Mouse (Mus musculus) hindbrain, embryonic 14.5 days (tissue): ENCODE measurements around the gene Pard3b. TPM values are rescaled to one million over a fixed set of nuclear protein-coding genes. Genes with fewer than 3 reads are reported as not detected.

Experiments
- ATAC-seq: fragments of 200-750 bp; cut with Nextera tagmentation; 2 replicates; pipeline ENCODE4 v1.8.0; 2017; ENCODE audit warnings: moderate number of reproducible peaks, mild to moderate bottlenecking, moderate TSS enrichment, moderate library complexity; ENCODE audit not compliant: low FRiP score
- DNase-seq: peaks from one replicate; pipeline ENCODE4 v3.0.0-alpha.2; 2015; ENCODE audit warnings: low spot score
- H3K27ac ChIP-seq: fragments of 300-500 bp; sonication (generic); 2 replicates; pipeline ENCODE4 v1.5.1; 2014; ENCODE audit warnings: mild to moderate bottlenecking, moderate library complexity
- H3K27me3 ChIP-seq: fragments of 300-500 bp; sonication (generic); 2 replicates; pipeline ENCODE4 v1.6.1; 2014; ENCODE audit warnings: mild to moderate bottlenecking, low read length, mixed read lengths; ENCODE audit not compliant: control insufficient read depth, insufficient read depth
- H3K36me3 ChIP-seq: fragments of 300-500 bp; sonication (generic); replicated peaks from 2 replicates; pipeline ENCODE4 v1.6.1; 2014; ENCODE audit not compliant: control insufficient read depth, insufficient read depth
- H3K4me1 ChIP-seq: fragments of 300-500 bp; sonication (generic); replicated peaks from 2 replicates; pipeline ENCODE4 v1.6.1; 2014; ENCODE audit warnings: antibody characterized with exemption, low read length, mixed read lengths; ENCODE audit not compliant: control insufficient read depth, insufficient read depth
- H3K4me2 ChIP-seq: fragments of 300-500 bp; sonication (generic); replicated peaks from 2 replicates; pipeline ENCODE4 v1.6.1; 2014; ENCODE audit warnings: mild to moderate bottlenecking, moderate library complexity
- H3K4me3 ChIP-seq: fragments of 300-500 bp; sonication (generic); replicated peaks from 2 replicates; pipeline ENCODE4 v1.5.1; 2014; ENCODE audit warnings: mild to moderate bottlenecking, low read length
- H3K9ac ChIP-seq: fragments of 300-500 bp; sonication (generic); 2 replicates; pipeline ENCODE4 v1.6.1; 2014
- H3K9me3 ChIP-seq: fragments of 300-500 bp; sonication (generic); 2 replicates; pipeline ENCODE4 v1.6.1; 2016; ENCODE audit warnings: low read length; ENCODE audit not compliant: control insufficient read depth
- WGBS: fragments of 180-500 bp; shearing (Covaris S2); extraction: QIAGEN DNeasy Blood & Tissue Kit; methylation state at CpG from one replicate; pipeline ENCODE4 v1.1.7; 2014; 5-methylcytosine and 5-hydroxymethylcytosine counted together
- polyA plus RNA-seq: library from polyadenylated mRNA; unstranded; fragments of >200 nt; fragmentation: Nextera tagmentation; extraction: Ambion mirVana; gene quantifications from 2 replicates; pipeline ENCODE4 v1.2.1, GENCODE M21; 2014

Gene Pard3b
- polyA plus RNA-seq, 1 experiment from 2014 or later, result 12.3 TPM

DNA sequence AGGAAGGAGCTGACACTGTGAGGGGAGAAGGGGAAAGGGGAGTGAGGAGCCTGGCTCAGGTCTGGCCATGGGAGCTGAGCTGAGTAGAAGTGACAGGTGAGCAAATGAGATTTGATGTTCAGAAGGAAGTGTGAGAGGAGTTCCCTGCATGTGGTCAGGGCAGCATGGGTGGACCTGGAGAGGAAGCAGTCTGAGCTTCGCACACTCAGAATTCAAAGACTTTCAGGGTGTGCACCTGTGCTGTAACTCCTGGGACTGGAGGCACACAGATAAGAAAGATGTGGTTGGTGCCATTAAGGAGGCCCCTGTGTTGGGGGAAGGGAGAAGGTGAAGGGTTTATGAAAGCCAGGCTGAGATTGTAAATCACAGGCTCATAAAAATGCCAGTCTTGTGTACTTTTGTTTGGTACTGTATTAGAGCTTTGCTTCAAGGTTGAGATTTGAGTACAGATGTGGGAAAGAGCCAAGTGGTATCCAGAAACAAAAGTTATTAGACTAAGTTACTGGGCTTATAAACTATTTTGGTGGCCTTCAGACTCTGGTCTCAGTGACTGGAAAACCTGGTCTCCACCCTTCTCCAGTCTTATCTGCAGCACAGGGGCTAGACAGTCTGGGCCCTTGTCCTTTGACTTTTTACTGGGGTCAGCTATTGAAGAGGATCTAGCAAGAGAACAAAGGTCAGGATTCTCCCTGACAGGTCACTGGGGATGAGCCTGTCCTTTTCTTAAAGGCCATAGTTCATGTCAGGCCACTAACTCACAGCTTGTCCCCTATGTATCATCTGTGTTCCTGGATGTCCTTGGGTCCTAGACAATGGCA, 13.0 kb downstream of the Pard3b start:
- Histone ChIP-seq H3K27ac (no peak overlapping the region), H3K27me3 (no peaks in the 10 kb centered on the region), H3K9ac (no peak overlapping the region), H3K36me3 (no peaks in the 10 kb centered on the region), H3K4me2 (no peak overlapping the region), H3K4me1 (no peaks in the 10 kb centered on the region), H3K9me3 (no peaks in the 10 kb centered on the region), H3K4me3 (no peak overlapping the region)
- no peak for DNase-seq
- ATAC-seq, result no peak
- WGBS, result 84% methylated on average over 1 of the region's 1 CpGs

GRCm38 (mm10) chr1:61657760-61658159, 19.1 kb downstream of the Pard3b start:
- H3K9ac ChIP-seq, result no peak overlapping the region
- 98% methylated on average over 3 of the region's 3 CpGs for WGBS
- H3K27me3 ChIP-seq, result no peaks in the 10 kb centered on the region
- no peak overlapping the region for H3K4me2 ChIP-seq
- no peak overlapping the region for H3K4me3 ChIP-seq
- DNase-seq (no peak), ATAC-seq (no peak)
- H3K4me1 ChIP-seq, result no peaks in the 10 kb centered on the region
- no peaks in the 10 kb centered on the region for H3K36me3 ChIP-seq
- H3K9me3 ChIP-seq, result no peaks in the 10 kb centered on the region
- H3K27ac ChIP-seq, result no peak overlapping the region

DNA sequence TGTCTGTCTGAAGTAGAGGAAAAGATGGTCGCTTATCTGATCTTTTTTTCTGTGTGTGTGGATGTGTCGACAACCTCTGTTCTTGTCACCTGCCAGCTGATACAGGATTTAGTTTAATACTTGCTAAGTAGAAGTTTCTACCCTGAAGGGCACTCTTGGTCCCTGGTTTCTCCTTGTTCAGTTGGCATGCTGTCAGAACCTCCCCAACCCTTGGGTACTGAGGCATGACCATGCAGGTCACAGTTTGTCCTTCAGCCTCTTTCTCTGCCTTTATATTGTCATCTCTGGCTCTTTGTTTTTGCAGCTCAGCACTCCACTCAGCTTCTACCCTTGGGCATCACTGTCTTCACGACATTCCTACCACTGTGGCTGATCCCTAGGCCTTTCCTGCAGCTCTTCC, 21.3 kb downstream of the Pard3b start:
- ATAC-seq (no peak), DNase-seq (no peak)
- H3K4me1 ChIP-seq, result no peaks in the 10 kb centered on the region
- no peak overlapping the region for H3K27ac ChIP-seq
- no peak overlapping the region for H3K9ac ChIP-seq
- no peaks in the 10 kb centered on the region for H3K27me3 ChIP-seq
- WGBS, result 84% methylated on average over 3 of the region's 3 CpGs
- H3K36me3 ChIP-seq, result no peaks in the 10 kb centered on the region
- H3K9me3 ChIP-seq, result no peaks in the 10 kb centered on the region
- no peak overlapping the region for H3K4me2 ChIP-seq
- no peak overlapping the region for H3K4me3 ChIP-seq

DNA sequence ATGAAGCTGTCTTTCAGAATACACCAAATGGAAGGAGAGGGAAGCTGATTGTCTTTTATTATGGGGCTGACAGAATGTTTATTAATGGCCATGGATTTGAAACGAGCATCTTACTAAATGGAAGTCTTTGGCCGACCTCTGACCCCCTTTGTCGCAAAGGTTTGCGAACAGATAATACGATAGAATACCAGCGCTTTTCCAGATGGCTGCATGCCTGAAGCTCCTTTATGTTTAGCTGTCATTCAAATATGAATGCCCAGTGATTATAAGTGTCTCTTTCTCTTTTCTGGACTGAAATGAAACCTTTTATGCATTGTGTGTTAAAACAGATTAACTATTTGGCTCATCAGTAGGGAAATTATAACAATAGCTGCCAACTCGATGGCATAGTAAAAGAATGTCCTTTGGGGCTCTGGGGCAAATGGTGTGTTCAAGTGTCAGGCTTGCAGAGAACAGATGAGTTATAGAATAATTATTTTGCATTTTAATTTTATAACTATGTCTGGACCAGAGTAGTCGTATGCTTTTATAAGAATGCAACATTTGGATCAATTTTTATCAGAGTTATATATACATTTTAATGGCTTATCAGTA, 46.7 kb downstream of the Pard3b start:
- H3K9me3 ChIP-seq, result no peaks in the 10 kb centered on the region
- no peak overlapping the region for H3K4me2 ChIP-seq
- H3K27me3 ChIP-seq, result no peaks in the 10 kb centered on the region
- peaks cover 5% of the 10 kb centered on the region; the same call in 1 of the 2 replicates for H3K4me1 ChIP-seq
- no peak overlapping the region for H3K27ac ChIP-seq
- no peaks in the 10 kb centered on the region for H3K36me3 ChIP-seq
- ATAC-seq (no peak), DNase-seq (no peak)
- H3K4me3 ChIP-seq, result no peak overlapping the region
- 17% methylated on average over 8 of the region's 8 CpGs for WGBS
- no peak overlapping the region for H3K9ac ChIP-seq

DNA sequence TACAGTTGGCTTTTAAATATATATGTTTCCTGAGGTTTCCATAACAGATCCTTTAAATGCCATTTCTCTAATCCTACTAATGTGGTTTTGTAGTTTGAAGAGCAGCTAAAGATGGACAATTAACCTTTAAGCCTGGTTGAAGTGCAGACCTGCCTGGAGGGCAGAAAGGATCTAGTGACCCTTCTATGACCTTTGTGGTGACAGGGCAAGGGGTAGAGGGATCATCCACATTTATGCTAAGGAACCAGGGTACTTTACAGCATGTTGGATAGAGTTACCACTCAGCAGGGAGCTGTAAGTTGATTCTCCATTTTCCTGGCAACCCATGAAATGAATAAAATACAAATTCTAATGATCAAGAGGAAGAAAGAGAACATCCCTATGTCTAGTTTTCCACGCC, 47.3 kb downstream of the Pard3b start:
- H3K9ac ChIP-seq, result no peak overlapping the region
- no peaks in the 10 kb centered on the region for H3K36me3 ChIP-seq
- no peaks in the 10 kb centered on the region for H3K27me3 ChIP-seq
- no peaks in the 10 kb centered on the region for H3K9me3 ChIP-seq
- ATAC-seq, result no peak
- H3K4me1 ChIP-seq, result peaks cover 5% of the 10 kb centered on the region; the same call in 1 of the 2 replicates
- 47% methylated on average over 1 of the region's 1 CpGs for WGBS
- H3K4me3 ChIP-seq, result no peak overlapping the region
- H3K27ac ChIP-seq, result no peak overlapping the region
- DNase-seq, result no peak
- no peak overlapping the region for H3K4me2 ChIP-seq

DNA sequence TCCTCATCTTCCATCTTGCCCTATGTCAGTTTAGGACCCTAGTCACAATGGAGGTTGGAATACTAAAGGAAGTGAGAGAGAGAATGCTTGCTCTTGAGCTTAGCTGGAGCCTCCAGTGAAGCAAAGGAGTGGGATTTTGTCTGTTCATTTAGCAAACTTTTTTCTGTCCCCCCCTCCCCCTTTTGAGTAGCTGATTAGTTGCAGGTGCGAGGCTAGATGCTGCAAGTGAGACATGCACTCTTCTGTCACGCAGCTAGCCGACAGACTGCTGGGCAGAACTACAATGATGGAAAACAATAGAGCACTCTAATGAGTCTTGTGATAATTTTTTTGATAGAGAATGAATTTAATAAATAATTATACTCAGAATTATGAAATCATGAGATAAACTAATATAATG, 49.7 kb downstream of the Pard3b start:
- ATAC-seq (no peak), DNase-seq (no peak)
- Histone ChIP-seq H3K4me3 (no peak overlapping the region), H3K9ac (no peak overlapping the region), H3K4me1 (peaks cover 5% of the 10 kb centered on the region; the same call in 1 of the 2 replicates), H3K9me3 (no peaks in the 10 kb centered on the region), H3K4me2 (no peak overlapping the region), H3K27ac (no peak overlapping the region), H3K27me3 (no peaks in the 10 kb centered on the region), H3K36me3 (no peaks in the 10 kb centered on the region)
- WGBS, result 48% methylated on average over 3 of the region's 3 CpGs

- no peak overlapping the region for H3K4me3 ChIP-seq
- H3K27me3 ChIP-seq, result no peaks in the 10 kb centered on the region
- no peak overlapping the region for H3K4me2 ChIP-seq
- ATAC-seq, result no peak
- WGBS, result 72% methylated on average over 10 of the region's 10 CpGs
- no peak for DNase-seq
- no peaks in the 10 kb centered on the region for H3K36me3 ChIP-seq
- no peak overlapping the region for H3K27ac ChIP-seq
- no peak overlapping the region for H3K9ac ChIP-seq
- no peaks in the 10 kb centered on the region for H3K4me1 ChIP-seq
- H3K9me3 ChIP-seq, result no peaks in the 10 kb centered on the region
Measured at GRCm38 (mm10) chr1:61698462-61699218, 60.0 kb downstream of the Pard3b start.

DNA sequence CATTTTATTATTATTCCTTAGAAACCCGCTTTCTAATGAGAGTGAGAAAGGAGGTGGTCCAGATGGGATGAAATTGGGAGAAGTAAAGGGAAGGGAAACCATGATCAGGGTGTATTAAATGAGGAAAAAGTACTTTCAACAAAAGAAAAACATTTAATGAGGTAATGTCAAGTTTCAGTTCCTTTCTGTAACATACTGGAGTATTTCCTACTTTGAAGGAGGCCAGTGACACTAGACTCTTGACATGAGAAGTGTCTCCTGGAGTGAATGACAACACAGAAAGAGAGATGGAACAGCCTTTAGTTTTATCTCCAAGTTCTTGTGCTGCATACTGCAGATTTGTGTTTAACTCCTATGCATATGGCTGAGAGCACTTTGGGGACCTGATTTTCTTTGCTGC, 71.2 kb downstream of the Pard3b start:
- H3K4me2 ChIP-seq, result no peak overlapping the region
- no peak for DNase-seq
- no peaks in the 10 kb centered on the region for H3K27me3 ChIP-seq
- no peak overlapping the region for H3K27ac ChIP-seq
- no peak overlapping the region for H3K4me3 ChIP-seq
- no peaks in the 10 kb centered on the region for H3K4me1 ChIP-seq
- no peaks in the 10 kb centered on the region for H3K9me3 ChIP-seq
- H3K9ac ChIP-seq, result no peak overlapping the region
- 94% methylated on average over 1 of the region's 1 CpGs for WGBS
- H3K36me3 ChIP-seq, result no peaks in the 10 kb centered on the region
- ATAC-seq, result no peak

DNA sequence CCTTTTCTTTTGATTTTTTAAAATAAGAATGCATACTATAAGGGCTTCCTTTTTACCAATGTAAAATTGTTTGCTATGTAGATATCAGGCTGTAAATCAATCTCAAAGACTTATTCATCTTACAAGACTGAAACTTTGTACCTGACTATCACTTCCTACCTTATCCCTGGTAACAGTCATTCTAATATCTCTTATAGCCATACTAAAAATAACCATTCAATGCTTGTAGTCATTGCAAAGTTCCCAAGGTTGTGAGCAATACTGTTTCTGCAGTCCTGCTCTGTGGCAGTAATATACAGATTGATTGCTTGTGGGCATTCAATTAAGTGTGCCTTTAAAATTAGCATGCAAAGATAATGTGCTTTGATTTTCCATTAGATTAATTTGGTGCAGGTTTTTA, 72.9 kb downstream of the Pard3b start:
- no peak overlapping the region for H3K9ac ChIP-seq
- no peak overlapping the region for H3K4me2 ChIP-seq
- no peak overlapping the region for H3K4me3 ChIP-seq
- H3K4me1 ChIP-seq, result no peaks in the 10 kb centered on the region
- no peak overlapping the region for H3K27ac ChIP-seq
- H3K9me3 ChIP-seq, result no peaks in the 10 kb centered on the region
- H3K36me3 ChIP-seq, result no peaks in the 10 kb centered on the region
- DNase-seq, result no peak
- no peak for ATAC-seq
- H3K27me3 ChIP-seq, result no peaks in the 10 kb centered on the region
